Mouse (Mus musculus) stomach, embryonic 14.5 days (tissue): ENCODE results near the gene Aatf. TPM values are rescaled to one million over a fixed set of nuclear protein-coding genes. Genes with fewer than 3 reads are reported as not detected.

Experiments
- ATAC-seq: fragments of 200-750 bp; cut with Nextera tagmentation; 2 replicates; pipeline ENCODE4 v1.8.0; 2017; ENCODE audit warnings: low read depth, moderate TSS enrichment; ENCODE audit not compliant: insufficient number of reproducible peaks, insufficient read depth, low FRiP score
- H3K27ac ChIP-seq: fragments of 300-500 bp; sonication (generic); 2 replicates; pipeline ENCODE4 v1.5.1; 2014; ENCODE audit warnings: mild to moderate bottlenecking, low read length, moderate library complexity, mixed read lengths
- H3K27me3 ChIP-seq: fragments of 300-500 bp; sonication (generic); 2 replicates; pipeline ENCODE4 v1.6.1; 2014; ENCODE audit warnings: low read length, control low read depth, mixed read lengths; ENCODE audit not compliant: control insufficient read depth, insufficient read depth
- H3K36me3 ChIP-seq: fragments of 300-500 bp; sonication (generic); 2 replicates; pipeline ENCODE4 v1.6.1; 2014; ENCODE audit warnings: mild to moderate bottlenecking, control low read depth, low read length, moderate library complexity, mixed read lengths; ENCODE audit not compliant: control insufficient read depth, insufficient read depth
- H3K4me1 ChIP-seq: fragments of 300-500 bp; sonication (generic); 2 replicates; pipeline ENCODE4 v1.6.1; 2014; ENCODE audit warnings: low read length, control low read depth, mixed read lengths; ENCODE audit not compliant: control insufficient read depth, insufficient read depth
- H3K4me2 ChIP-seq: fragments of 300-500 bp; sonication (generic); replicated peaks from 2 replicates; pipeline ENCODE4 v1.6.1; 2014; ENCODE audit warnings: low read depth, low read length, control low read depth
- H3K4me3 ChIP-seq: fragments of 300-500 bp; sonication (generic); 2 replicates; pipeline ENCODE4 v1.5.1; 2014; ENCODE audit warnings: low read depth, low read length, control low read depth
- H3K9ac ChIP-seq: fragments of 300-500 bp; sonication (generic); replicated peaks from 2 replicates; pipeline ENCODE4 v1.6.1; 2014; ENCODE audit warnings: low read depth, mild to moderate bottlenecking, control low read depth, low read length, moderate library complexity, mixed read lengths
- H3K9me3 ChIP-seq: fragments of 300-500 bp; sonication (generic); 2 replicates; pipeline ENCODE4 v1.6.1; 2016; ENCODE audit warnings: low read depth, low read length, control low read depth; ENCODE audit not compliant: control insufficient read depth
- WGBS: fragments of 180-500 bp; shearing (Covaris S2); extraction: QIAGEN DNeasy Blood & Tissue Kit; methylation state at CpG from one replicate; pipeline ENCODE4 v1.1.7; 2014; 5-methylcytosine and 5-hydroxymethylcytosine counted together
- polyA plus RNA-seq: library from polyadenylated mRNA; unstranded; fragments of >200 nt; fragmentation: Nextera tagmentation; extraction: Ambion mirVana; gene quantifications from 2 replicates; pipeline ENCODE4 v1.2.1, GENCODE M21; 2014

The Aatf gene
- polyA plus RNA-seq, 1 experiment from 2014 or later, result 50.4 TPM

DNA sequence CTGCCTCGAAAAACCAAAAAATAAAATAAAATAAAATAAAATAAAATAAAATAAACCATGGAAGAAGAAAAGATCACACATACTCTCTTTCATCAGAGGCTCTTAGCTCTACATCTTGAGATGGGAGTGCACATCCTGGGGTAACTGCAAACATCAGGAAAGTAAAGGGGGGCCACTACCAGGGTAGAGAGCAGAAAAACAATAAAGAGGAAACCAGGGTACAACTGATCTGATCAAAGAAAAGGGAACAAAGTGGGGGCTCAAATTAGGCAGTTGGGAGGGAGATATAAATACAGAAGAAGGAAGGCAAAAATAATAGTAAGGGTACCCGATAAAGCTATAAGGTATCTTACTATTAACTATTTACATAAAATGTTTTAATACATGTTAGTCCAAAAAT is 36.7 kb downstream of the Aatf start:
- no peak overlapping the region for H3K4me3 ChIP-seq

DNA sequence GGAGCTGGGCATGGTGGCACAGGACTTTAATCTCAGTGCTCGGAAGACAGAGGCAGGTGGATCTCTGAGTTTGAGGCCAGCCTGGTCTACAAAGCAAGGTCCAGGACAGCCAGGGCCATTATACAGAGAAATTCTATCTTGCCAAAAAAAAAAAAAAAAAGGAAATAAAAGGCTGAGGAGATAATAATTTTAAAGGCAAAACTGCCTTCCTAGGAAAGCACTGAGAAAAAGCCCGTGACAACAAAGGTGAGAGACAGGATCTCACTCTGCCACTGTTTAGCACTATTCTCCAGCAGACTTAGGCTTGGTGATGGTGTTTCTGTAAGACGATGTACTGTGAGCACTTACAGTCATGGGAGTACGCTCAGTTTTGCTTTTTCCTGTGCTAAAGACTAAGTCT is 37.3 kb downstream of the Aatf start:
- Histone ChIP-seq H3K4me1 (no peaks in the 10 kb centered on the region), H3K4me2 (no peak overlapping the region), H3K9me3 (no peaks in the 10 kb centered on the region), H3K27ac (no peak overlapping the region), H3K9ac (no peak overlapping the region), H3K27me3 (no peaks in the 10 kb centered on the region), H3K4me3 (no peak overlapping the region), H3K36me3 (peaks cover 9% of the 10 kb centered on the region)
- ATAC-seq, result no peak
- WGBS, result 95% methylated on average over 4 of the region's 4 CpGs

More for the DNA sequence above, 36.7 kb downstream of the Aatf start:
- Histone ChIP-seq H3K9me3 (no peaks in the 10 kb centered on the region), H3K4me2 (no peak overlapping the region), H3K27ac (no peak overlapping the region), H3K36me3 (peaks cover 4% of the 10 kb centered on the region; the same call in 1 of the 2 replicates), H3K4me1 (0 out of 2 replicates have a peak, but pooled peaks cover 2% of the 10 kb centered on the region), H3K27me3 (no peaks in the 10 kb centered on the region), H3K9ac (no peak overlapping the region)
- 95% methylated on average over 2 of the region's 2 CpGs for WGBS
- no peak for ATAC-seq

DNA sequence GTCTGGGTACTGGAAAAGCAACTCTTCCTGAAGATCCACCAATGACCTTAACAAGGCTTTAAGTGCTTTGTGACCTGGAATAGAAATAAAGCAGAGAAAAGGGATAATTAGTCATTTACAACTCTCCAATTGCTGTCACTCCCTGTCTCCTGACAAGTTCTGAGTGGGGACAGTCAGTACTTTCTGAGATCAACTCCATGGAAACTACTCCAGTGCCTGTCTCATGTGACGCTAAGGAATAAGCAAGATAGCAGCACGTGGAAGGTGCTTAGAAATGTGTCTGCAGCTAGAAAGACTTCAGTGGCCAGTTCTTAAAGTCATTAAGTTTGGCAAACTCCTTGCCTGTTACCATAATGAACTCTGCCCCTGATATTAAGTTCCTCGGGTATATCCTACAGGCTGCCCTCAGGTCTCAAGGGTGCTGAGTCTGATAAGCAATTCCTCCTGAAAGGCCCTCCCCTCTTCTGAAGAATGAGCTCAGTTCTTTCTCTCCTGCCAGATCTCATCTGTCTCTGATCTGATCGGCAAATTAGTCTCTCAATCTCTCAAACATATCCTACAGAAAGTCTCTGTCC is 40.1 kb downstream of the Aatf start:
- WGBS, result 80% methylated on average over 4 of the region's 4 CpGs
- Histone ChIP-seq H3K27ac (no peak overlapping the region), H3K4me1 (no peaks in the 10 kb centered on the region), H3K27me3 (no peaks in the 10 kb centered on the region), H3K9ac (no peak overlapping the region), H3K9me3 (no peaks in the 10 kb centered on the region), H3K36me3 (peaks cover 15% of the 10 kb centered on the region), H3K4me2 (no peak overlapping the region), H3K4me3 (no peak overlapping the region)
- ATAC-seq, result no peak

DNA sequence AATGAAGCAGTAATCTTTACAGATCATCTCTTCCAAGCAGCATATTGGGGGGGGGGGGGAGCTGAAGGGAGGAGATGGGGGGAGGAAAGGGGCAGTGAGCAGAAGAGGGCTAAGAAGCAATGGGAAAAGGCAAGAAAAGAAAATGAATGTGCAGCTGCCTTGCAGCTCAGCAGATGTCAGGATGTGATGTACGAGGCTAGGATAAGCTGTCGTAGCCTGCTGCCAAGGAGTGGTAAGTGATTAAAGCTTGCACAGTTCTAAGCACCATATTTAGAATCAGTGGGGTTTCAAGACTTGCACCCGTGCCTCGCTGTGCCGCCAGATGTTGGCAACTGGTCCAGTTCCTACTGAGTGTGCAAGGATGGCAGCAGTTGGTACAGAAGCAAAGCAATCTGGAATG is 48.8 kb downstream of the Aatf start:
- H3K9me3 ChIP-seq, result no peaks in the 10 kb centered on the region
- no peak overlapping the region for H3K27ac ChIP-seq
- no peak for ATAC-seq
- H3K27me3 ChIP-seq, result no peaks in the 10 kb centered on the region
- no peak overlapping the region for H3K9ac ChIP-seq
- peaks cover 5% of the 10 kb centered on the region; the same call in 1 of the 2 replicates for H3K36me3 ChIP-seq
- 37% methylated on average over 5 of the region's 5 CpGs for WGBS
- no peak overlapping the region for H3K4me3 ChIP-seq
- H3K4me1 ChIP-seq, result no peaks in the 10 kb centered on the region
- no peak overlapping the region for H3K4me2 ChIP-seq

DNA sequence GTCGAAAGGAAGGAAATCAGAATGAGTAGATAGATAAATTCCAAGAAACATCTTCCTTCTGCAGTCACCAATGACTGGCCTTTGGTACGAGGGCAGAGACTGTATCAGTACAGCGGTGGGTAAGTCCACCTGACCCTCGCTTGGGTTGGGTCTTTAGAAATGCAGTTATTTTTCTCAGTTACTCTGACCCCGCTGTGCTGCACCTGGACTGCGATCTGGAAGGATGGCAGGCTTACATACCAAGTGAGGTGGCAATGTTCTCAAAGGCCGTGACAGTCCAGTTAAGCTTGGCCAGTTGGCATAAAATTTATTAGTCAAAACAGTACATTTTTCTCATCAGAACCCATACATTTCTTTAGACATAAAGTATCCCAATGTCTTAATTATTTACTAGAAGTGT is 59.4 kb downstream of the Aatf start:
- H3K4me2 ChIP-seq, result no peak overlapping the region
- no peaks in the 10 kb centered on the region for H3K4me1 ChIP-seq
- no peaks in the 10 kb centered on the region for H3K9me3 ChIP-seq
- H3K27me3 ChIP-seq, result no peaks in the 10 kb centered on the region
- ATAC-seq, result no peak
- H3K4me3 ChIP-seq, result no peak overlapping the region
- no peak overlapping the region for H3K9ac ChIP-seq
- 87% methylated on average over 7 of the region's 7 CpGs for WGBS
- no peak overlapping the region for H3K27ac ChIP-seq
- H3K36me3 ChIP-seq, result no peaks in the 10 kb centered on the region

DNA sequence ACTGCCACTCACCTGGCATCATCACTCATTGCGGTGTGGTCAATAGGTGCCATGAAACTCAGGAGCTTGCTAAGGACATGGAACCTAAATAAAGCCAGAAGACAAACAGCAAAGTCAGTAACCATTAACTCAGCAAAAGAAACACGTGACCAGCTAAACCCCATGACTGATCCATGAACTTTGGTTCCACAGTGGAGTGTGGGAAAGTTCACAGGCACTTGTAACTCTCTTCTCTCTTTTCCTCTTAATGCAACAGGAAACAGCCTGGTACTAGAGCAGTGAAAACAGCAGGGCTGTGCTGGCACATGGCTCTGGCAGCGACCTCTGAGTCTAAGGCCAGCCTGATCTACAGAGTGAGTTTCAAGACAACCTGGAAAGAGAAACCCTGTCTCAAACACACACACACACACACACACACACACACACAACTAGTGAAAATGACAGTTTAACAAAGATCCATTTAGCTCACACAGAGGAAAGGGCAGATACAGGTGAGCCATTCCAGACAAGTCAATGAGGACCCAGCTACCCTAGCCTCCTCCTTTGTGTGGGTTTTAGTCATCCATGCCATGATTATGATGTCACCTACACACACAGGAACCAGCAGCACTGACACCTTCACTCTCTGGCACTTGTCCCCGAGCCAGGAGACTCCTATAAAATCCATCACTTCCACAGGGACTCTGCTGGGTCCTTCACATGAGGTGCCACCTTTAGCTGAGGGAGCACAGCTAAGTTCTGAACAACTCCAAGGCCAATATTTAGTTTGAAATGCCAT is 70.6 kb downstream of the Aatf start:
- H3K4me3 ChIP-seq, result no peak overlapping the region
- WGBS, result 76% methylated on average over 4 of the region's 4 CpGs
- no peak overlapping the region for H3K9ac ChIP-seq
- peaks cover 6% of the 10 kb centered on the region for H3K36me3 ChIP-seq
- H3K27ac ChIP-seq, result no peak overlapping the region
- ATAC-seq, result no peak
- H3K4me1 ChIP-seq, result no peaks in the 10 kb centered on the region
- H3K4me2 ChIP-seq, result no peak overlapping the region
- H3K9me3 ChIP-seq, result no peaks in the 10 kb centered on the region
- no peaks in the 10 kb centered on the region for H3K27me3 ChIP-seq

DNA sequence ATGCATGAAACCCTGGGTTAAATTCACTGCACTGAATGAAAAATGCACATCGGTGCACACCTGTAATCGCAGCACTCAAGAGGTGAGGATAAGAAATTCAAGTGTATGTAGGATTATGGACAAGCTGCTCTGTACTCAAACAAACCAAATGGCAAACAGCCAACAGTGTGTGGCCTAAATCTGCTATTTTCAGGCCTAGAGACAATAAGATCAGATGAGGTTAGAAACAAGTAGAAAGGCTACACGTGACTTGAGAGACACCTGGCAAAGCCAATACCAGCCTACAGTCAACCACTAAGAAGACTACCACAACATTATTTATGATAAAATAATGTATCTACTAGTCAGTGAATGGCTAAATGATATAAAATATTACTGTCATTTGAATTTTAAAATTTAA is 72.9 kb downstream of the Aatf start:
- no peak overlapping the region for H3K4me2 ChIP-seq
- peaks cover 6% of the 10 kb centered on the region for H3K36me3 ChIP-seq
- no peaks in the 10 kb centered on the region for H3K27me3 ChIP-seq
- H3K9ac ChIP-seq, result no peak overlapping the region
- H3K9me3 ChIP-seq, result no peaks in the 10 kb centered on the region
- no peaks in the 10 kb centered on the region for H3K4me1 ChIP-seq
- ATAC-seq, result no peak
- WGBS, result 89% methylated on average over 3 of the region's 3 CpGs
- H3K4me3 ChIP-seq, result no peak overlapping the region
- H3K27ac ChIP-seq, result no peak overlapping the region

DNA sequence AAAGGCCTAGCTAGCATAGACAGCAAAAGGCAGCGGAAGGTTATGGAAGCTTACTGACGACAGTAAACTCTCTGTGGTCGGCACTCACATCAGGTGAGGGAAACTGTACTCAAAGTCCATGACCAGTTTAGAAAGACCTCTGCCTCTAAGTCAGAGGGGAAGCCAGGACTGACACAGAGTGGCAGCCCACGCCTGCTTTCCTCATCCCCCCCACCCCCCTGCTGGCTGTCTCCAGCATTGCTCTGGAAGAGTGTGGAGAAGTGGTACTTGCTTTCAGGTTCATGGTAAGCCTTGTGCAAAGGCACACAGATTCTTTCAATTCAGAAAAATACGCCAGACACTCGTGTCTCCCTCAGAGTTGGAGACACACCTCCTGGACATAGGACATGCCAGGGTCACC is 78.4 kb downstream of the Aatf start:
- 80% methylated on average over 6 of the region's 6 CpGs for WGBS
- H3K9ac ChIP-seq, result no peak overlapping the region
- no peaks in the 10 kb centered on the region for H3K27me3 ChIP-seq
- H3K27ac ChIP-seq, result no peak overlapping the region
- H3K9me3 ChIP-seq, result no peaks in the 10 kb centered on the region
- H3K4me3 ChIP-seq, result no peak overlapping the region
- no peaks in the 10 kb centered on the region; the same call in none of the 2 replicates for H3K36me3 ChIP-seq
- ATAC-seq, result no peak
- H3K4me2 ChIP-seq, result no peak overlapping the region
- H3K4me1 ChIP-seq, result peaks cover 6% of the 10 kb centered on the region
